Mouse (Mus musculus): ENCODE results near the gene Nhs. TPM values are rescaled to one million over a fixed set of nuclear protein-coding genes. Genes with fewer than 3 reads are reported as not detected.

Gene Nhs
- total RNA-seq, 2 experiments from 2014 or later, result 3.6 TPM

DNA sequence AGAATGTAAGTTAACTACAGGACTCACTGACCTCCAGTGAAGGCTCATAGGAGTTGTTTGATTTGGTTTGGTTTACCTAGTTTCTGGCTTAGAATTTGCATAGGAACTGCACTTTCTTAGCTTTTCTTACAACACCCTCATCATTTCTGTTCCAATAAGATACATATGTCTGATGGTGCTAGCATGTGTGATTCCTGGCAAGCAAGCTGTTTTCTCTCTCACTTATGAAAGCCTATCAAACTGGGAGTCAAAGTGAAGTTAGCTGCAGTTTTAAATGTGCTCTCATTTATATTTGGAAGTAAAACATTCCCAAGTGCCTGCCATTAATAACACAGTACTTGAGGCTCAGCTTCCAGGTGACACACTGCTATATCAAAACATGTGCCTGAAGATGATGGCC, 207.2 kb downstream of the Nhs start:
- no peak for DNase-seq (ENCODE audit: low spot score in 2 of 2)

DNA sequence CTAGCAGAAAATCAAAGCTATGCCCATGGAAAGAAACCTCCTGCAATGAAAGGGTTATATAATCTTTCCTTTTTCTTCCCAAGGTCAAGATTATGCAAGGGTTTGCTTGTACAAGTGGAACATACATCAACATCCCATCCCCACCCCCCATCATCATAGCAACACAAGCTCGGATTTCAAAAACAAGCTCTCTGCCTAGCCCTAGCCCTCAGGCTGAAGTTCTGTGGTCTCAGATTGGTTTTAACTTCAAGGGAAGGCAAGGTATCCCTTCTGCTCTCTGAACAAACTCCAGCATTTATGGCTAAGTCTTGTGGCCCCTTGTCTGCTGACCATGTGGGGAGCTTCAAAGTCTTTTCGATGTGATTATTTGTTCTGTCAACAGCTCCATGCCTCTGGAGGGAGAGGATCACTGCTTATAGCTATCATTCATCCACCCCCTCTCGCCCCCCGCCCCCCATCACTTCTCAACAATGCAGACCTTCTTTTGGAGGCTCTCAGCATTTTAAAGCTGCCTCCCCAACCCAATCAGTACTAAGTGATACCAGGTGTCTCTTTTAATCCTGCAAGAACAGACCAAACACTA, 216.3 kb downstream of the Nhs start:
- DNase-seq (ENCODE audit: low spot score in 2 of 2), result no peak

DNA sequence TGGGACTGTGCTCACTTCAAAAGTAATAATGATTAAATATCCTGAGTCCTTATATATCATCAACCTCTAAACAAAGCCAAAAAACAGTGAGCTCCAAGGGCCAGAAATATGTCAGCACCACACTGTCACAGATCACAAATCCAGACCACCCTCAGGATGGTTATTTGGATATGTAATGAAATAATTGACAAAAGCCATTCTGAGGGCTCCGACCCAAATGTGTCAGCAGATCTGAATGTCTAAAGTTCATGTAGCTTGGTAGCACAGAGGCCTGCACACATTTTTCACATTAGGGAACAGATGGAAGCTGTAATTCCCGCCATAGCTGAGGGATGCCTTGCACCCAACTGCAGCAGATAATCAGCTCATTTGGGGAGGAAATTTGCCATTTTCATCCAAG, 218.8 kb downstream of the Nhs start:
- no peak for DNase-seq (ENCODE audit: low spot score in 2 of 2)

DNA sequence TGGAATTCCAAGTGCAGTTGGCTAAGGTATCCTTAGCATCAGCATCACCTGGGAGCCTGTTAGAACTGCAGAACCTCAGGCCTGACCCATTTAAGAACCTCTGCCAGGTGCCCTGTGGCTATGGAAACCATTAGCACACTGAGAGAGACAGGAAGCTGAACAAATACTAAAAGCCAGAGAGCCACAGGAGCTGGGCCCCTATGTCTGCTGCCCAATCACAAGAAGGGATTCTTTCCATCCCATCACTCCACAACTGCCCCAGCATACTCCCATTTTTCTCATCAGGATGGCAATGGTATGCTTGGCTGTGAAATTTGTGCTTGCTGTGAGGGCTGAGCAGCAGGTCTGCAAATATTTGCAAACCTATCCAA, 232.9 kb downstream of the Nhs start:
- no peak for DNase-seq (ENCODE audit: low spot score in 2 of 2)

DNA sequence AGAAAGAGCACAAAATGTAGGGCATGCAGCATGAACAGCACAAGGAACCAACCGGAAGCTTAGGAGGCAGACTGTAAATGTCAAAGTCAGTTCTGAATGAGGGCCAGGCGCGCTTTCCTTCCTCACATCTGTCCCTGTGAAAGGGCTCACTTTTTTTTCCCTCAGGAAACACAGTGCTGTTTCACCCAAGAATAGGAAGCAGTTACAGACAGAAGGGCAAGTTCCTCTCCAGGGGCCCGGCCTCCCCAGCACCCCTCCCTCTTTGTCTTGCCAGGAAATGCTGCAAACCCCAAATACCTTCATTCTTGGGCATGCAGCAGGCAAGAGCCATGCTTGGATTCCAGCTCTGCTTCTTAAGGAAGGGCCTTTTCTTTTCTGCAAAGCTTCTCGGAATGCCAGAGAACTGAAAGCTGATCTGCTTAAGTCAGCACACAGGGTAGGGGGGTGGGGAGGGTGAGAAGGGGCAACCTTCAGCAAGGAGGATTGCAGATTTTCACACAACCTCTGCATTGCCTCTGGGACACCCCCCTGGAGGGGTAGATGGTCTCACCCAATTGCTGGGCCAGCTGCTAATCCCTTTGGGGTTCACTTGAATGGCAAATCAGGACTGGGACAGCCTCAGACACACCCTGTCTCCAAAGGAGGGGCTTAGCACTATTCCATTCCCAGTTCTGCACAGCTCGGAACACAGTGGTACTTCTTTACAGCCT, 233.4 kb downstream of the Nhs start:
- no peak for DNase-seq (ENCODE audit: low spot score in 2 of 2)

DNA sequence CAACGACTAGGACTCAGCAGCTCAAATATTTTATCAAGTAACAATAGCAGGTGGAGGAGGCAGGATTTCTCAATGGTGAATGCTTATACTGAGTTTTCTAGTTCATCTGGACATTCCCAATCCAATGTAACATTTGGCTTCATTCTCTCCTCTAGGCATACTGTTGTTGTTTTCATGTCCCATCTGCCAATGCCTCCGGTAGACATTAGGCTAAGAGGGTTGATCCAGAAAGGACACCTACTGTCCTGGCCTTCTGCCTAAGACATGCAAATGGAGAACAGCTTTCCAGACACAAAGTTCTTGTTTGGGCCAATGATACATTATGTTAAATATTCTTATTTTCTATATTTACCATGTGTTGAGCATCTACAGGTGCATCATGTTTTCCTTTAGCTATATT, 236.9 kb downstream of the Nhs start:
- no peak for DNase-seq (ENCODE audit: low spot score in 2 of 2)

DNA sequence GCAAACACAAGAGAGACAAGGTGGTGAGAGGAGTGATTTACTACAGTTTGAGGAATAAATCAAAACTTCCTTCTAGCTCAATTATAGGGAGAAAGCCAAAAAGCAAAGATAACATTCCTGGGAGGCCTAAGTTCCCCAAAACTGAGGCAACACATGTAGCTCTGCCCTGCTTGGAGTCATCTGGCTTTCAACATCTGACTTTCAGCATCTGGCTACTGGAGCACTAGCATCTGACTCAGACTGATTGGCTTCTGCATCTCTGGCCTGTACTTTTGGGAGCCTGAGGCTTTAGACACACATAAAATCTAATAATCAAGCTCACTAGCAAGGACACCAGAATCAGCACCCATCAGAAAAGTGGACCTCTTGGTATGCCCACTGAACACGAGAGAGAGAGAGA, 237.9 kb downstream of the Nhs start:
- DNase-seq (ENCODE audit: low spot score in 2 of 2), result no peak

DNA sequence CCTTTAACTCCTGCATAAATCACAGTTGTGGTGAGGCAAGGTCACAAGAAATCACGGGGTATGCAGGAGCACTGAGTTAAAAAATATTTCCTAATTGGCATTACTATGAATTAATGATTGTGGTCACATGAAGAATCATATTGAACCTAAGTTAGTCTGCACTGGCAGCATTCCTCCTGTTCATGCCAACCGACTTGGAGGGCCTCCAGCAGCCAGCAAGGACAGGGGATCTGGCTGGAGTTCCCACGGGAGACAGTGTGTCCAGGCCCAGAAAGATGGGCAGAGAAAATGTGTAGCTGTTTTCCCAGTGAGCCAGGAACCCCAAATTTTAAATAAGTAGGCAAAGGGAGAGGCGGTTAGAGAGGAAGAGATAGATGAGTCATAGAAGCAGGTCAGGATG, 249.6 kb downstream of the Nhs start:
- no peak for DNase-seq (ENCODE audit: low spot score in 2 of 2)

DNA sequence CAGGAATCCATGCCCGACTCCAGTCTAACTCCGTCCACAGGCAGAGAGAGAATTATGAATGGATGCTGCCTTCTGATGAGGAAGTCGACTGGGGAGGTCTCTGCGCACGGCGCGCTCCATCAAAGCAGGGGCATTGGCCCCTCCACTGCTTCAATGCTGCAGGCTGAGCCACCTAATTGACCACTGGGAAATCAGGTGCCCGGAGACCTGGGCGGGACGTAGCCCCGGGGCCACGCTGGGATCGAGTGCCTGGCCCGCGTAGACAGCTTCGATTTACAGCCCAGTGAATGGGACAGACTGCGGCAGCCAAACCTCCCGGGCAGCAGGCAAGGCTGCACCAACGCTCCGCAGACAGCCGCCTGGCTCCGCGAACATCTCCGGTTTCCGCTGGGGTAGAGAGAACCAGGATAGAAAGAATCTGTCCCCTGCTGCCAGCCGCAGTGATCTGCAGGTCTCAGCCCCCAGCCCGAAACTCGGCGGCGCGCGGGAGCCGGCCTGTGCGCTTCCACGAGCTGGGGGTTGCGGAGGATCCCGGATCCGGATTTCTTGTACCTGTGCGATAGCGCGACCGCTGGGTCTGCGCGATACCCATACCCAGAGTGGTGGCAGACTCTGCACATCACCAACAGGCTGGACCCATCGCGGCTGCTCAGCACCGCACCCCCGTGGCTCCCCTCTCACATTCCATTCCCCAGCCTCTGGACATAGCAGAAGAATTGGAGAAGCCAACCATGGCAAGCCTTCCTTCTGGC, 250.7 kb downstream of the Nhs start:
- DNase-seq (ENCODE audit: low spot score in 2 of 2), result peak in 1 of 2 experiments; percentile 13

DNA sequence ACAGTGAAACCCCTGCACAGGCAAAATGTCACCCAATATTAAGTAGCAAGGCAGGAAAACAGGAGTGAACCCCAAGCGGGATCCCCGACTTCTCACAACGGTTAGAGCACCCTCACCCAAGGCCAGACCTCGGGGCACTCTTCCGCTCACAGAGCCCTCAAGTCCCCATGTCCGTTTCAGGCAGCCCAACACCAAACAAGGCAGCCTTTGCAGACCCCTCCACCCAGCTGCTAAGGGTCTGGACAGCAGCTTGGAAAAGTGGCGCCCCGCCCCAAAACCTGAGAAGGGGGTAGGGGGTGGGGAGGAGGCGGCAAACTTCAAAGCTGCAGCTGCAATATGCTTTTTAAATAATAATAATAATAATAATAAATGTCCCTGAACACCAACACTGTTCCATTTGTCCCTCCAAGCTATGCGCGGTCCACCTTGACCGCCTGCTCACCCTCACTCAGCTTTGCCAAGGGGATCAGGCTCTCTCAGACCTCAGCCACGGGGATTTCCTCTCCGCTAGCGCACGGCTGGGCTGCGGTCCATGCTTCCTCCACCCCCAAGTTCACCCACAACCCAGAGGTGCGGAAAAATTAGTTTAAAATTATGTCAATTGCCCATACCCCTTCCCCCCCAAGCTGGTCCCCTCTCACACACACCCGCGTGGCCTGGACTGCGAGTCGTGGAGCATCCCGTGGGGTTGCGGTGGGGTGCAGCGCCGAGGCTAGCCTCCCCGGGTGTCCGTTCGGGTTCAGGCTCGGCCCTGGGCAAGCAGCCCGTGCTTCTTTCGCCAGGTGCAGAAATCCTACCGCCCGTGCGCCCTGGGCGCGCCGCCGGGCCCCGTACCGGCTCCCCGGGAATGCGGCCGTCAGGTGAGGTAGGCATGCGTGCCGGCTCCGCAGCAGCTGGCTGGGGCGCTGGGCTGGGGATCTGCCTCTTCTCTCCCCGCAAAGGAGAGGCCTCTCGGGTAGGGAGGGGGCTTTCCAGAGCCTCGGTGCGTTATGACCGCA, 251.6 kb downstream of the Nhs start:
- DNase-seq (ENCODE audit: low spot score in 2 of 2), result no peak

DNA sequence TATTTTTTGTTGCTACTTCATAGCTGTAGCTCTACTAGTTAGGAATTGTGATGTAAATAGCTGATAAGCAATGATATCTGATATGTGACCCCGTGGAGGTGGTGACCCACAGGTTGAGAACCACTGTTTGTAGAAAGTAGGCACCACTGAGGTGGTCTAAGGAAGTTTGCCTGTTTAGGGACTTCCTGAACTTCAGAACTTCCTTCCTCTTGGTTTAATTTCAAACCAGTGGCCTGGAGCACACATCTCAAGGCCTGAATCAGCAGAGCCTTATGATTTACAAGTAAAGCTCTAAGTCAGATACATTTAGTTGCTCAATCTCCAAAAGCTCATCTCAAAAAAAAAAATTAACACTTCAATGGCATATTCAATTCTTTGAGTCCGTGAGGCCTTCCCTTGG, 265.1 kb downstream of the Nhs start:
- DNase-seq (ENCODE audit: low spot score in 2 of 2), result no peak

DNA sequence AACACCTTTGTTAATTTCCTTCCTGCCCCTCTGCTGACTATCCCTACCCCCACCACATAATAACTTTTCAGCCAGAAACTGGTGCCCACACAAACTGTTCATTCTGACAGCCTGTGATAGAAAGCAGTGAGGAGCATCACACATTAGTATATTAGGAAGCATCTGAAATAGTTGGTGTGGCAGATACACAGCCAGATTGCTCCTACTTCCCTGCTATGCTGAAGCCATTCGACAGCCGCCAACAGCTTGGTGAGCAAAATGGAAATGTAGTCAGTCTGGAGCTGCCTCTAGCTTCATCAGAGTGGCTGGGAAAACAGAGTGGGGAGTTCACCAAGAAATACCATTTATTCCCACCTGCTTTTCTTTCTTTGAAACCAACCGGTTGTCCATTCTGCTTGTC, 275.9 kb downstream of the Nhs start:
- DNase-seq (ENCODE audit: low spot score in 2 of 2), result peak; percentile 11 to 72

DNA sequence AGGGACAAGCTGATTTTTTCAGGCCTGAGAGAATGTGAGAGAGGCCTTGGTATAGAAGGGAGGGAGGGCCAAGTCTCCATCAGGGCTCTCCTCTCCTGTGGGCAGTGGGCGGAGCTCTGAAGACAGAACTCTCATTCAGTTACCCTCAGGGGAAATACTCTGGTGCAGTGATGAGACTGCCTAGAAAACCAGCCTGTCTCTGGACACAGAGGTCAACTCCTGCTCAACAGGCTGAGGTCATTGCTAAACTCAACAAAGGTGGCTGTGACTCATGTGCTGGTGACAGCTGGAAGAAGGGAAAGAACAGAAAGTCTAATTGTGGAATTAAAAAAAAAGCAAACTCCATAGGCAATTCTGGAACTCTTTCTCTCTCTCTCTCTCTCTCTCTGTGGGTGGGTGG, 282.4 kb downstream of the Nhs start:
- DNase-seq (ENCODE audit: low spot score in 2 of 2), result no peak

DNA sequence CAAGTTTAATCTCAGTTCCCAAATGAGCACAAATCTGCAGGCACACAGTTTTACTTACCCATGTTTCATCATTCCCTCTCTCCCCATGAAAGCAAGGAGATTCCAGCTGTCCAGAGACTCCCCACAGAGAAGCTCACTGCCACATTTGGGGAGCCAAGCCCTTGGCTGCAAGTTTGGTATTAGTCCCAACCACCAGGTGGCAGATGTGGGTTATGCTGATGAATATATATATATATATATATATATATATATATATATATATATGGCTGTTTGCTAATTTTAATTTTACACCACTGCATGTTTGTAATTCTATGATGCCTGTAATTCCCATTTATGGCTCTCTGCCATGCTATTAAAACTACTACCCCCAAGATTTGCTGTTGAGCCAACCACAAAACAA, 286.0 kb downstream of the Nhs start:
- no peak for DNase-seq (ENCODE audit: low spot score in 2 of 2)

DNA sequence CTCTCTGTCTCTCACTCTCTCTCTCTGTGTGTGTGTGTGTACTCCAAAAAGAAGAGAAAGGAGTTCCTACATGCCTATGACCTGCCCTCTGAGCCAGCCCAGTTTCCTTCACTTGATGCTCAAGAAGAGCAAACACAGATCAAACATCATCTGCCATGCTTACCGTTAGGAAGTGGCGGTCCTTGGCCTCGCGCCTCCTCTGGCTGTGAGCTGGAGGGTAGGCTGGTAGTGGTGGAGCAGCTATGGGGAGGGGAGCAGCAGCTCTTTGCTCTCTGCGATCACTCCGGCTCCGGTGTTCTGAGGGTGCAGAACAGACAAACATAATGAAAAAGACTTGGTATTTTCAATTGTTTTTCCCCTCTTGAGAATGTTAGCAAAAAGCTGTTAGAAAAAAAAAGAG, 288.2 kb downstream of the Nhs start:
- DNase-seq (ENCODE audit: low spot score in 2 of 2), result no peak

DNA sequence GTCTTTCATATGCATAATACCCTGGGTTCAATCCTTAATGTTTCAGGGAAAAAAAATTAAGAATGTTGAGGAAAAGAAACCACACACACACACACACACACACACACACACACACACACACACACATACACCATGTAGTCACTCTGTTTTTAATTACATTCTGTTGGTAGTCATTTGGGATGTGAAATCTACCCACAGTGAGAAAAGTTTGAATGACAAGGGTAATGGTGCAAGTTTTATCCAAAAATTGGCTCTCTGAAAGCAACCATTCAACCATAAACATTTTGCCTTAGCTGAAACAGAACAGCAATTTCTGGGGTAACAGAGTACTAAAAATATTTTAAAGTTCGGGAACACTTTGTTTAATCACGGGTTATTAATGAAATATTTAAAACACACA, 303.9 kb downstream of the Nhs start:
- no peak for DNase-seq (ENCODE audit: low spot score in 2 of 2)

DNA sequence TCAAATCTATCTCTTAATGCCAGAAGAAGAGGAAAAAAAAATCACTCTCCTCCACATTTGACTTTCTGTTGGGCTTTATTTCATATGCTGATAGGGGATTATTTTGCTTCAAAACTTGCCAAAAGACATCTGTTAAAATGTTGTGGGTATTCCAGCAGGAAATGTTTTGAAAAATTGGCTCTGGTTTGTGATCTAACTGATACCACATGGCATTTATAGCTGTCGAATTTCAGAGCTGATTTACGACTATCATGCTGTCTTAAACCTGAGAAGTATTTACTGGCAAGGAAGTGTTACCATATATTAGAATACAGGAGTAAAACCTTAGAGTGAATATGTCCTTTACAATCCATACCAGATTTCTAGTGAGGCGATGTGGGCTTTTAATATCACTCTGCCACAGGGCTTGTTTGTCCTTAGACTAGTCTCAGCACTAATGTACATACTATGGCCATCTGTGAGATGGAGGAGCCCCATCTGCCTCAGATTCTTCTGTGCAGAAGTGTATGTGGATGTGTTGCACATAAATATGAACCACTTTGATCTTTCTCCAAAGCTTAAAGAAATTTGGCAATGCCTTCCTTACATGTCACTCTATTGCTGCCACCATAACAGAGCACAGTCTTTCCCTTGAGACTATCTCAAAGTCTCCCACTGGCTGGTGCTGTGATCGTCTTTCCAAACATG, 305.8 kb downstream of the Nhs start:
- DNase-seq (ENCODE audit: low spot score in 2 of 2), result peak in 1 of 2 experiments; percentile 27

DNA sequence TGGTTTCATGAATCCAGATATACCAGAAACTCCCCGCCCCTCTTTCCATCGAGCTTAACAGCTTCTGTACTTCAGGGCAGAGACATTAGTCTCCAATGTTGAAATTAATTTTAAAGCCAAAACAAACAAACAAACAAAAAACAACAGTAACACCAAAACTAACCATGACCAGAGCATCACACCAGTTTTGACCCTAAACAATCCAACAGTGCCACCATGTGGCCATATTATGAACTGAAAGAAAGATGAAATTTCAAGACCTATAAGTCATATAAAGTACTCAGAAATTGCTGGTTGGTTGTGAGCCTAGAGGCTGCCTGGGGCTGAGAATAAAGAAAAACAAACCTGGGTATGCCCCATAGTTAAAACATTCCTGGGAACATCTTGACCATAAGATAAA, 333.3 kb downstream of the Nhs start:
- DNase-seq (ENCODE audit: low spot score in 2 of 2), result peak in 1 of 2 experiments; percentile 52

DNA sequence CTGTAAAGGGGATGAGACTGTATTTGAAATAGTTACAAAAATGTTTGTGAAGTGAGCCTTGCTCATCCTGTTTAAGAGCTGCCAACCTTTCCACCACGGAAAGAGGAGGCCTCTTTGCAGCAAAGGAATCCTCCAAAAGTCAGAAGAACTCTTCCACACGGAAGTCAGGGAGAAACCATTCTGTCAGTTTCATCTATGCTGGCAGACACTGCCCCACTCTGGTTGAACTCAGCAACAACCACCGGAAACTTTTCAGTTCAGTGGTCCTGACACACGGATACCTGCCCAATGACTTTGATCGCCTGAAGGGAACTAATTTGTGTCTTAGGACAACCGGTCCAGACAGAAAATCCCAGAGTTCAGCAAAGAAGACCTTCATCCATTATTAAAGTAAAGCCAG, 369.3 kb downstream of the Nhs start:
- DNase-seq (ENCODE audit: low spot score in 2 of 2), result peak; percentile 23 to 28
